Mouse (Mus musculus) embryonic facial prominence, embryonic 12.5 days (tissue): ENCODE results near the gene 1110051M20Rik. TPM values are rescaled to one million over a fixed set of nuclear protein-coding genes. Genes with fewer than 3 reads are reported as not detected.

ENCODE experiments used
- microRNA-seq: library from miRNA; unstranded; fragments of <30 nt; microRNA quantifications from one replicate; pipeline ENCODE4, GENCODE M21; 2017
- polyA plus RNA-seq: library from polyadenylated mRNA; unstranded; fragments of >200 nt; fragmentation: Nextera tagmentation; extraction: Ambion mirVana; gene quantifications from 2 replicates; pipeline ENCODE4 v1.2.1, GENCODE M21; 2016

1110051M20Rik gene
- polyA plus RNA-seq, 1 experiment from 2014 or later, result 71.3 TPM

Small RNA genes lying within 50 kb of the gene (microRNA-seq; reads per million reads assigned to microRNA genes)
- not detected for gene Gm22071

Other genes starting within 250 kb of the 1110051M20Rik start
- gene Nr1h3, start 241.9 kb downstream of the 1110051M20Rik start, polyA plus RNA-seq, result 1.1 and 1.3 TPM in 2 replicates
- 32.0 and 32.6 TPM in 2 replicates for gene Acp2, start 241.8 kb downstream of the 1110051M20Rik start, polyA plus RNA-seq
- 17.5 and 18.1 TPM in 2 replicates for gene Ddb2, start 207.7 kb downstream of the 1110051M20Rik start, polyA plus RNA-seq
- 39.9 and 40.9 TPM in 2 replicates for gene Pacsin3, start 188.8 kb downstream of the 1110051M20Rik start, polyA plus RNA-seq
- 93.0 and 95.9 TPM in 2 replicates for gene Arfgap2, start 179.7 kb downstream of the 1110051M20Rik start, polyA plus RNA-seq
- 7.9 and 8.2 TPM in 2 replicates for gene Lrp4, start 12.8 kb upstream of the 1110051M20Rik start, polyA plus RNA-seq
- gene Ckap5, start 82.1 kb upstream of the 1110051M20Rik start, polyA plus RNA-seq, result 115 and 124 TPM in 2 replicates
- gene F2, start 191.7 kb upstream of the 1110051M20Rik start, polyA plus RNA-seq, result 0.15 and 0.31 TPM in 2 replicates
- gene Zfp408, start 205.1 kb upstream of the 1110051M20Rik start, polyA plus RNA-seq, result 12.8 and 13.3 TPM in 2 replicates
- gene Arhgap1, start 205.2 kb upstream of the 1110051M20Rik start, polyA plus RNA-seq, result 100 and 102 TPM in 2 replicates